Mouse (Mus musculus): ENCODE measurements around the gene Scfd1. TPM values are rescaled to one million over a fixed set of nuclear protein-coding genes. Genes with fewer than 3 reads are reported as not detected.

Gene Scfd1
- total RNA-seq, 2 experiments from 2014 or later = 25.1 to 26.8 TPM

GRCm38 (mm10) chr12:51493476-51493875 is 116.2 kb downstream of the Scfd1 start:
- DNase-seq (ENCODE audit: low spot score) = no peak
- intact Hi-C loops (cut with DNase I) = no loop called here

- intact Hi-C loops (cut with DNase I) = no loop called here
Measured at GRCm38 (mm10) chr12:51494641-51495040, 117.3 kb downstream of the Scfd1 start.

More at GRCm38 (mm10) chr12:51494641-51495040, 117.3 kb downstream of the Scfd1 start:
- no peak for DNase-seq (ENCODE audit: low spot score)

Other genes starting within 250 kb of the Scfd1 start
- gene G2e3, start 29.4 kb upstream of the Scfd1 start, total RNA-seq (2021) = 1 to 10 TPM; 2.8 to 3.4 TPM
- gene Coch, start 215.8 kb downstream of the Scfd1 start, total RNA-seq (2021) = under 1 TPM; 0.22 to 0.34 TPM

Data from heart, postnatal 25 days (tissue).